Mouse (Mus musculus): ENCODE measurements at regions not wholly inside any gene's neighbourhood (a gene's known extent, or its start where the extent isn't known, plus 50 kb on each side); places are given as distances from the start of the nearest gene placed in this dataset.

- in situ Hi-C loops (cut with MboI), result no loop called here
Observed at GRCm38 (mm10) chr1:120761364-120761763, 159.1 kb downstream of the En1 start.

DNA sequence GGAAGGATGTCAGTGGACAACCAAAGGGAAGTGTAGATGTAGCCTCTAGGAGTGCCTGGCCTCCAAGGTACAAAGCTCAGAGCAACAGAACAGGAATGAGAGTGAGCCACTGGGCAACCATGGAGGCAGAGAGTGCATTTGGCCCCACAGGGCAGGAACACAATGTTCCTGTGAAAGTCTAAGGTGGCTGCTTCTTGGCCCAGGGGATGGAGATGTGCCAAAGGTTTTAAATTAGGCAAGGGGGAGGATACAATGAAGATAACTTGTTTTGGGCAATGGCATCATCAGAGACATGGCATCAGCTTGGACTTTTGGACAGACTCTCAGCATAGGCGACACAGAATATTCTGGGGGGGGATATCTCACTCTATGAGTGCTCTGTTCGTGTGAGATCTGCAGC, 160.3 kb downstream of the En1 start:
- in situ Hi-C loops (cut with MboI), result no loop called here

DNA sequence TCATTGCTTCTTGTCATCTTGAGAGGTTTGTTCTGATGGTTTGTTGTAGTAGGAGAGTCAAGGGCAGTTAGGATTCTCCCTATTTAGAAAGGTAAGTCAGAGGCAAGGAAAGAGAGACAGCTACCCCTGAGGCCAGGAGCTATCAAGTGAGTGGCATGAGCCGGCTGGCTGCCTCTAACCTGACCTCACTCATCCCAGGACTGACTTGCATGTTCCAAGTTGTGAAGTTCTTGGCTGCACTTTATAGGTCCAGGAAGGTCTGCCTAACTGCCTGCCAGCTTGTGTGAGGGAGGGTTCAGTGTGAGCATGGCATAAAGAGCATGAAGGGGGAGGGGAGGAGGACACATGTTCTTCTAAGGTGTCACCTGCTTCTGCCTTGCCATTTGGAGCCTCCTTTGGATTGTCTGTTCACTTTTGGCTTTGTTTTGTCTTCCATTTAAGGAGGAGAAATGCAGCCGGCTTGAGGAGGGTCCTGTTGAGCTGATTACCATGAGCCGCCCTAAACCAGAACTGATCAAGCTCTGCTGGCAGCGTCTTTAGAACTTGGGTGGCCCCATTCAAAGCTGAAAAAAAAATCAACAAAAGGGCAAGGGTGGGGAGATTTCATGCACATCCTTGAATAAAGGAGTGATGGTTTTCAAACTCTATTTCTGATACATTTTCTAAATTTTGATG, 160.8 kb downstream of the En1 start:
- in situ Hi-C loops (cut with MboI), result no loop called here

DNA sequence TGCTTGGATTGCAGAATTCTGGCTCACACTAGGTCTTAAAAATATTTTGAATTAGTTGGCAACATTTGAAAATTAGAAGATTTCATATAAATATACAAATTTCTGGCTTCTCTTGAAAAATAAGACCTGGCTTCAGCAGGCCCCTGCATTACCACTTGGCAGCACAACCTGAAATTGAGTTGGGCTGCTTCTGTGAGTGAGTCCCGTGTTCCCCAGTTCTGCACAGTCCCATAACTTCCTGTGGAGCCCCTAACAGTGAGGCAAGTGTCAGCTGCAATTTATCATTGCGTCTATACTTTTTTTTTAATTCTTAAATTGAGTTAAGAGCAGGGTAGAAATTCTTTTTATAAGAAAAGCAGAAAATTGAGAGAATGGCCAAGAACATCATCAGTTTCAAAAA, 164.8 kb downstream of the En1 start:
- in situ Hi-C loops (cut with MboI), result no loop called here

GRCm38 (mm10) chr1:120771269-120771668, 169.1 kb downstream of the En1 start:
- in situ Hi-C loops (cut with MboI), result no loop called here

- in situ Hi-C loops (cut with MboI), result no loop called here
Observed at GRCm38 (mm10) chr1:120776906-120777305, 174.7 kb downstream of the En1 start.

GRCm38 (mm10) chr1:120777468-120777867, 175.2 kb downstream of the En1 start:
- in situ Hi-C loops (cut with MboI), result no loop called here

- in situ Hi-C loops (cut with MboI), result no loop called here
Observed at GRCm38 (mm10) chr1:120795245-120795644, 193.0 kb downstream of the En1 start.

DNA sequence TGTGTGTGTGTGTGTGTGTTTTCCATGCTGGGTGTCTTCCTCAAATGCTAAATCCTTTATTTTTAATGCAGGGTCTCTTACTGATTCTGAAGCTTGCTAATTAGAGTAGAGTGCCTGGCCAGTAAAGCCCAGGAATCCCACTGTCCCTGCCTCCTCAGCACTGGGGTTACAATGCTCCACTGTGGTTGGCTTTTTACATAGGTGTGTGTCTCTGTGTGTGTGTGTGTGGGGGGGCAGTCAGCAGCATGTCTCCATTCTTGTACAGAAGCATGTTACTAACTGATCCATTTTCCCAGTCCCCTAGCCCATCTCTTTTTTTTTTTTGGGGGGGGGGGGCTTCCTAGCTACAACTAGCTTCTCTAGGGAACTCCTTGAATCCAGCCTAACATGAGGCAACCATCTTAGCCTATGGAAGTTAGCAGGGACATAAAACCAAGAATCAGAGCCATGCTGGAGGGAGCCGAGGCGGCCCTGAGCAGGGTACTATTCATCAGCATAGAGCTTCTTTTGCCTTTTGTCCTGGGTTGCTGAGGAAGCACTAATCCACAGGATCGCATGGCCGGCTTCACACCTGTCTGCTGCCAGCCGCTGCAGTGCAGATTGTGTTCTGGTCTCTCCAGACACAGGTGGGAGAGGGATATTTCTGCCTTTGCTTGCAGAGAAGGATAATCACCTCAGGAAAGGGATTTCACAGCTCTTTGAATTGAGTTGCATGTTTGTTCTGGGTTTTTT, 199.2 kb downstream of the En1 start:
- in situ Hi-C loops (cut with MboI), result no loop called here

GRCm38 (mm10) chr1:120801980-120802364, 199.8 kb downstream of the En1 start:
- in situ Hi-C loops (cut with MboI), result no loop called here

DNA sequence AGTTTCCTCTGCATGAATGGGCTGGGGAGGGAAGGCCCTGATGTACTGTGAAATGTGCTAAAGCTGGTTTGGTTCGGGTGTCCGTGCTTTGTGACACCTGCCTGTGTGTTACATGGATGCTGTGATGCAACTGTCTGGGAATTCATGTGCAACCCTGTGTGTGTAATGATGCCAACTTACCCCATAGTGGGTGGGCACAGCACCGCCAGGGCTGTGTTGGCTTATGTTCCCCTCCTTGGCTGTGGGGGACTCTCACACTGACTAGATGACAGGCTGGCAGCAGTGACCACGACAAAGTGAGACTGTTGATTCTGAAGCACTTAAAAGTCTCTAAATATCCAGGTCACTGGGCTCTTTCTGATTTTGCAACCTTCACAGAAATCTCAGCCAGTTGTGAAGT, 212.2 kb downstream of the En1 start:
- in situ Hi-C loops (cut with MboI), result no loop called here

- in situ Hi-C loops (cut with MboI), result no loop called here
Observed at GRCm38 (mm10) chr1:120816237-120816820, 214.1 kb downstream of the En1 start.

DNA sequence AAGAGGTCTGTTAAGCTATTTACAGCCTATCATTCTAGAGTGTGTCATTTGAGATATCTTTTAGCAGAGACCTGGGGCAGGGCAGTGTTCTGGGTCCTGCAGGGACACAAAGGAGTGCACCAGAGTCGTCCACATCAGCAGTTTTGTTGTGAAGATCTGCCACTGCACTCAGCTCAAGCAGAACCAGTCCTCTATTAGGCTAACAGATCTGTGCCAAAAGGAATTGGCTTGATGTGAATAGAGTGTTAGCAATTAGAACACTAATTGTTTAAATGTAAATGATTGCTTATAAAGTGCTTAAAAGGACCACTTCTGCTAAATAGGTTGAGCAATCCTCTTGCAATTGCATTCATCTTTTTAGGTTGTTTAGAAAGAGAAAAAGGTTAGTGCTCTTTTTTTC, 215.3 kb downstream of the En1 start:
- in situ Hi-C loops (cut with MboI), result no loop called here

DNA sequence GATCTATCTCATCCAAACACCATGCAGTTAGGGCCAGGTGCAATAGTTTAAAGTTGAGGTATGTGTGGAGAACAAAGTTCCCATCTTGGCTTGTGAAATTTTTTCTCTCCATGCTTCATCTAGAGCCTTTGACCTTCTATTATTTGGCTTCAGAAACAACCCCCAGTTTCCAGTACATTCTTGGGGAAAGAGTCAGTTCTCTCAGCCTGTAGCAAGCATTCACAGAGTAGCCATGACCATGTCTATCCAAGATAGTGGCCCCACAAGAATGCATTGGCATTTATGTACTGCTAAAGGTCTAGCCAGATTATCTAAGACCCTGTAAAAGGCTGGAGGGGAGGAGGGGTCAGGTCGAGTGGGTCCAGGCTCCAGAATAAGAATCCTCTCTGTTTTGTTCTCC, 229.8 kb downstream of the En1 start:
- in situ Hi-C loops (cut with MboI), result no loop called here

DNA sequence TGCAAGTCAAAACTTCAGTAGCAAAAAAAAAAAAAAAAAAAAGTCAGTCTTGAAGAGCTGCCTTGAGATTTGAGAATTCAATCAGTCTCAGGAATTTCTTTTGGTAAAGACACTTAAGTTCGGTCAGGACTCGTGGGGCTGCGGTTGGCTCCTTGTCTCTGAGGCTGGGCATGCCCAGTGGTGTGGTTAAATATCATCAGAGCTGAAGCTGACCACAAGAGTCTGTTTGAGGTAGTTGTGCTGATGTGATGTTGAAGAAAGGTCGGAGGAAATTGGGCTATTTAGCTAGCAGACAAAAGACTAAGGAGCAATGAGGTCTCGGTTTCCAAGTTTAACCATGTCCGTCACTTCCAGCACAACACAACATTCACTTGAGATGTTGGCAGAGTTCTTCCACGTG, 240.4 kb downstream of the En1 start:
- in situ Hi-C loops (cut with MboI), result no loop called here

GRCm38 (mm10) chr1:120846146-120846545, 243.9 kb downstream of the En1 start:
- in situ Hi-C loops (cut with MboI), result no loop called here

DNA sequence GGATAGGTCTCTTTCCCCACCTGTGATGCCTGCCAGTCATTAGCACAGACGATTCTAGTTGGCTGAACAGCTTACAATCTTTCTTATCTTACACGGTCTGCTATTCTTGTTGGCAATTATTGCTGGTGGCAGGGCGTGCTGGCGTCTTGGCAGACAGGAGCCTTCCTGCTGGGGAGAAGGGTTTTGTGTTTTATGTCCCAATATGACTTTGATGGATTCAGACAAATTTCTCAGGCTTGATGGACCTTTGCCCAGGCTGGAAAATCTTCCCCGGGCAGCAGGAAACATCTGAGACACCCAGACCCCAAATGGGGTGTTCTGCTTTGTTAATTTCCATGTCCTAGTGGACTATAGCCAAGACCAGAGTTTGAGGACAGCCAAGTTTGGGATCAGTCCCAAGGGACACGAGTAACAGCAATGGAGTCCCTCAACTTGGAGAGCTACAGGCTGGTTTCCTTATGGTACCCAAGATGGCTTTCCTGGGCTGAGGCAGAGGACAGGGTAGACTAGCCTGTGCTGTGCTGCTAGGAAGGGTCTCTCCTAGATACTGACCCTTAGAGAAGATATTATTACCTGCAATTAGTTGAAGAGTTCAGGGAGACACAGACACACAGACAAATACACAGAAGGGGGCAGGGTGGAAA, 249.8 kb downstream of the En1 start:
- in situ Hi-C loops (cut with MboI), result no loop called here

- in situ Hi-C loops (cut with MboI), result no loop called here
Observed at GRCm38 (mm10) chr1:120857566-120857965, 255.3 kb downstream of the En1 start.

DNA sequence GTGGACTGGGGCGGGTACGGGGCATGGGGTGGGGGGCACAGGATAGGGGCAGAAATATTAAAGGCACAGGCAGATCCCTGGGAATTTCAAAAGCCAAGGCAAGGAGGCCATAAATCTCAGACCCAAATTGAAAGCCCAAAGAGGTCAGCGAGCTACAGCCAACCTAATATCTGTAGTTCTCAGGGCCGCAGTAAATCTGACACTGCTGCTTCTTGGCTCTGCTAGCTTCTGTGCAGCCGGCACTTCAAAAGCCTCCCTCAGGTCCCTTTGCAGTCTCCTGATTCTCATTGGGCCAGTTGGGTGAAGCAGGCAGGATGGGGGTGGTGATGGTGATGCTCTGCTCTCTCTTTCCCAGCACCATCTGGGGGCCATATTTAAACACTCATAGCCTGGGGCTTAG, 257.3 kb downstream of the En1 start:
- in situ Hi-C loops (cut with MboI), result no loop called here

DNA sequence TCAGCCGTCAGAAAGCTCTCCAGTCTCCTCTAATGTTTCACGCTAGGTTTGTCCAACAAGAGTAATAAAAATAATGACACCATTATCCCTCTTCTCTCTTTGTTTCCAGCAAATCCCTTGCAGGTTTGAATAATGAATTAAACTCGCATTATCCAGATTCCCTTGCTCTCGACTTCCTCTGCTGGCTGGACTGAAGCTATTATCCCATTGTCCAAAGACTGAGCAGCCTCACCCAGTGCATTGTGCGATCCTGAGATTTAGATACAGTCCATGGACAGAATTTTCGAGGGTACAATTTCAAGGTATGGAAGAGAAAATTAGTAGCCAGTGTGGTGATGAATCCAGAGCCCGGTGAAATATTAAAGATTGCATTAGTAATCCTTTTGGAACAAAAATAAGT, 270.3 kb downstream of the En1 start:
- in situ Hi-C loops (cut with MboI), result no loop called here

- in situ Hi-C loops (cut with MboI), result no loop called here
Observed at GRCm38 (mm10) chr1:120882959-120883549, 280.8 kb downstream of the En1 start.

GRCm38 (mm10) chr1:120883632-120884031, 281.4 kb downstream of the En1 start:
- in situ Hi-C loops (cut with MboI), result no loop called here

All from mature B cell (primary cell).